Mouse (Mus musculus): ENCODE data around the gene Dnajb3.
"Not testable (repeated sequence)": the region's sequence is repeated elsewhere in the genome, so short reads cannot be mapped to it uniquely, and the experiment has no call there.

The Dnajb3 gene

GRCm38 (mm10) chr1:88215466-88216380, 10.1 kb upstream of the Dnajb3 start:
- no peak for DNase-seq (ENCODE audit: low spot score)

DNA sequence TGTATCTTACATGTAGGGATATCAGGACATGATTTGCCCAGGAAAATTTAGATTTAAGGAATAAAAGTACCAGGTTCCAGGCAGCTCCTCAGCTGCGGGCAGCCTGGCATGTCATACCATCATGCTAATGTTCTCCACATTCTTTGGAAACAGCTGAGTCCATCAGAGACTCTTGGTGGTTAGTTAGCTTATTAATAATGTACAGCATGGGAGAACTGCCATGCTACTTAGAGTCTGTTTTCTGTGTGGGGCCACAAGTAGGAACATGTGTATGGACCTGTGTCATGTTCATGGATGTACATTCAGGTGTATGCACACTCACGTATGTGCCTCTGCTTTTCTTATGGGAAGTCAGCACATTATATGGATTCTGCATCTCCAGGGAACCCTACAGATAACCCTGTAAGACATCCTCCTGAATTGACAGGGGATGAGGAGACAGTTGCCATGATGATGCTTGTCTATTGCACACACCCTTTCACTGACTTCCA, 8.9 kb upstream of the Dnajb3 start:
- no peak for DNase-seq (ENCODE audit: low spot score)

DNA sequence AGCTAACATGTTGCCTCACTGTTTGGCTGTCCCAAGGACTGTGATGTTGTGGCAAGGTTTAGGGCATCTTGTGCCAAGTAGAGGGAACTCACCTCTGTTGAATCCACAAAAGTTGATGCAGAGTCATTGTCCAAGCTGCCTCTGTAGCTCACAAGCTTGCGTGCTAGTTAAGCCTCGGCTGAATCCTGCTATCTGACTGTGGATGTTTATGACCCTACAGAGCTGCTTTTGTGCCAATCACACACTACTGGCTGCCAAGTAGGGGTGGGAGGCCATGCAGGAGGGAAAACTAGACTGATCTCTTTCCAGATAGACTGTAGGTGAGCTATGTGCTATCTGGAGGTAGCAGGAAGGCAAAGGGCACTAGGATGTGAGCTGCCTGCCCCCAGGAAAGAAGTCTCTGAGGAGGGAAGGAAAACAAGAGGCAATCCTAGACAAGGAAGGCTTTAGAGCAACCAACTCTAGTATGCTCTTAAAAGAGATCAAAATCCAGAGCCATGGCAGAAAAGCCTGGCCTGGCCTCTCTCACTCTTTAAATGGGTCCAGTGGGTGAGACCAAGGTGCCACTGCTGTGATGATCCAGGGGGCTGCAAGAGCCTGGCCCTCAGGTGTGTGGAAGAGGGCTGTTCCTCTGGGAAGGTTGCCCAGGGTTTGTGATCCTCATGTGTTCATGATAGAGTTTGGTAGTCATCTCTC, 8.3 kb upstream of the Dnajb3 start:
- DNase-seq (ENCODE audit: low spot score), result no peak

GRCm38 (mm10) chr1:88213061-88213460, 7.5 kb upstream of the Dnajb3 start:
- no peak for DNase-seq (ENCODE audit: low spot score)

- DNase-seq (ENCODE audit: low spot score), result no peak
Observed at GRCm38 (mm10) chr1:88212341-88213045, 6.9 kb upstream of the Dnajb3 start.

GRCm38 (mm10) chr1:88211812-88212211, 6.2 kb upstream of the Dnajb3 start, which contains the start of gene Ugt1a1:
TSS of gene Ugt1a1 (plus strand) at chr1:88211959.
- no peak for DNase-seq (ENCODE audit: low spot score)

DNA sequence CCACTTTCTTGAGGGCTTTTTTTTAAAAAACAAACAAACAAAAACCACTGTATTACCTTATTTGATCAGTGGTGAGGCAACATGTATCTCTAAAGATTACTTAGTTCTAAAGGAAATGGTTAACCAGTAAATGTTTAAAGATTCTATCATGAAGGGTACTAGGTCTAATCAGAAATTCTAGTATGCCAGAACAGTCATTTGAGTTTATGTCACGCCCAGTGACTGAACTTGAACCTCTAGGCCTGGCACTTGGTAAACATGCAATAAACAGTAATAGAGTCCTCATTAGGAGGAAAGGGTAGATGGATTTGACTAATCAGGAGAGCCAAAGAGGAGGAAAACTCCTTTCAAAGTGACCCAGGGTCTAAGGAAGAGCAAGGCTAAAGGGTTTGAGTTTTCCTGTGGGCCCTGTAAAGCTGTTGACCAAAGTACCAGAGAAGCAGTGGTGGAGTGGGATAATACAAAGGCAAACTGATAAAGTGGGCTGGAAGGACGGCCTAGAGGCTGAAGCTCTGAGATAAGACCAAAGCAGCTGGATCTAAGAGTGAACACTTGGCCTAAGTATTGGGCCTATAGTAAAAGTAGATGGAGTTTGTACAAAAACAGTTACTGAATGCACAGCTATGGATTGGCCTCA, 1.4 kb upstream of the Dnajb3 start:
- DNase-seq (ENCODE audit: low spot score), result no peak

DNA sequence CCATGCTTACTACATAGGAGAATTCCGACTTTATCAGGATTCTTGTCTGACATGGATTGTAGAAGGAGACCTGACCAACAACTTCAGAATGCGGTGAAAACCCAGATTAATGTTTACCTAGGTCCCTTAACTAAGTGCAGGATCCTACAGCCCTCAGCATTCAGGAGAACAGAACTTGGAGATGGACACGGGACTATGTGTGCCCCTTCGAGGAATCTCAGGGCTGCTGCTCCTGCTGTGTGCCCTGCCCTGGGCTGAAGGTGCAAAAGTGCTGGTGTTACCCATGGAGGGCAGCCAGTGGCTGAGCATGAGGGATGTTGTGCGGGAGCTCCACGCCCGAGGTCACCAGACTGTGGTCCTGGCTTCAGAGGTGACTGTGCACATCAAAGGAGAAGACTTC, 5.1 kb downstream of the Dnajb3 start, which contains the start of gene Ugt1a2:
Ugt1a2 (plus strand) TSS at position 146 of the 400 bp plus-strand sequence.
- no peak for DNase-seq (ENCODE audit: low spot score)

GRCm38 (mm10) chr1:88199996-88200395, 5.6 kb downstream of the Dnajb3 start:
- no peak for DNase-seq (ENCODE audit: low spot score)

DNA sequence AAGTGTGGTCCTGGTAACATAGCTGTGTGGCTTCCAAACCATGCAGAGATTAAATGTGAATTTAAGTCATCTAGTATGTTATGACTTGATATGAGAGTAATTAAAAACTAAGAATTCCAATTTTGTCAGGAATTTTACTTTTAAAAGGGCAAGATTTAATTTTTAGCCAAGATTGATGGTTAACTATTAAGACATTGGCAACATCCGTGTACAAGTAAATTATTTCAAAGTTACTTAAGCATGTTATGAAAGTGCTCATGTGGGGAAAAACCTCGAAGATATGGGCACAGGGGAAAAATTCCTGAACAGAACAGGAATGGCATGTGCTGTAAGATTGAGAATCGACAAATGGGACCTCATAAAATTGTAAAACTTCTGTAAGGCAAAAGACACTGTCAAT, 8.1 kb downstream of the Dnajb3 start:
- no peak for DNase-seq (ENCODE audit: low spot score)

- DNase-seq (ENCODE audit: low spot score), result no peak
Observed at GRCm38 (mm10) chr1:88195687-88196086, 9.9 kb downstream of the Dnajb3 start.

- DNase-seq (ENCODE audit: low spot score), result no peak
Observed at GRCm38 (mm10) chr1:88192136-88192535, 13.4 kb downstream of the Dnajb3 start.

GRCm38 (mm10) chr1:88186325-88186935, 19.2 kb downstream of the Dnajb3 start:
- no peak for DNase-seq (ENCODE audit: low spot score)

DNA sequence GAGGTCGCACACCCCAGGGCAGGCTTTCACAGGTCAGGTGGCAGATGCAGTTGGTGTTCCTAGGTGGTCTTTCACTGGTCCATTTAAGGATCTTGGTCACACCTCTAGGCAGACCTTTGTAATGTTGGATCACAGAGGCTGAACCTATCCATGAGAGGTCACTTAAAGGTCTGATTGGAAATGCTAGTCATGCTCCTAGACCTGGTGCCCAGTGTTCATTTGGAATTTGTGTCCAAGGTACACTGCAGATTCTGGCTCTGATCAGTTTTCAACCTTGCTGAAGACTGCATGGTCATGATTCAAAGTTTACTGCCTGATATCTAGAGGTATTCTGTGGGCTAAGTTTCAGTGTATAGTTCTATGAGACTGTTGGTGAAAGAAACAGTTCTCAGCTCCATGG, 25.9 kb downstream of the Dnajb3 start:
- no peak for DNase-seq (ENCODE audit: low spot score)

DNA sequence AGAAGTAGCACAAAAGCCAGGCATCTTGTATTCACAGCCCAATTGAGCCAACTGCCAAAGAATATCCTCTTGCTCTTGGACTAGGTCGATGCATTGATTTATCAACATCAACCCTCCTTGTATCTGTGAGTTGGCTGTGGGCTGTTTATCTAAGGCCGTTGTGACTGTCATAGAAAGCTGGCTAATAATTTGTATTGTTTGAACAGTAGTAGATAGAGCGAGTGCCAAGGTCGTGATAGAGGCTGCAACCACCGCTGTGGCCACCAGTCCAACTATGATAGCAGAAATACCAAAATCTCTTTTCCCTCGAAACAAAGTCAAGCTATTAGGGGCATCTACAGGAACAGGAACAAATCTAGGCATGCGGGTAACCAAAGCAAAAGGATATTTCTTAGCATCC, 33.4 kb downstream of the Dnajb3 start:
- not testable (repeated sequence) for DNase-seq (ENCODE audit: low spot score)

DNA sequence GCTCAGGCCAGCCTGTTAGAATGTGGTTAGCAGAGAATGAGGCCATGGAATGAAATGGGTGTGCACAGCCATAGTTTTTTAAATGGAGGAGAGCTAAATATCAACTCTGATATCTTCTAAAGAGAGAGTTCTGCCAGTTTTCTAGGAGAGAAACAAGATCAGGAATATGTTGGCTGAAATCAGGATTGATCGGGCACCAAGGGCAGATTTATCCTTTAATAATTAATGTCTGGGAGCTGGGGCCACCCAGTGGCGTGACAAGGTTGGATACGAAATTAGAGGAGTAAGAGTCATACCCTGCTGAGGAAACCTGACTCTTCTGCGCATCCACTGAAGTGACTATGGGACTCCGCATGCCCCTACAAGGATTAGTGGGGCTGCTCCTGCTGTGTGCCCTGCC, 39.9 kb downstream of the Dnajb3 start, which contains the start of gene Ugt1a5:
Ugt1a5 (plus strand) TSS at position 302 of the 400 bp plus-strand sequence.
- DNase-seq (ENCODE audit: low spot score), result no peak

GRCm38 (mm10) chr1:88158430-88158829, 47.2 kb downstream of the Dnajb3 start:
- DNase-seq (ENCODE audit: low spot score), result no peak

All from left cerebral cortex, adult 11 months (tissue).